Mouse (Mus musculus): ENCODE data around the gene Troap.

Troap gene

DNA sequence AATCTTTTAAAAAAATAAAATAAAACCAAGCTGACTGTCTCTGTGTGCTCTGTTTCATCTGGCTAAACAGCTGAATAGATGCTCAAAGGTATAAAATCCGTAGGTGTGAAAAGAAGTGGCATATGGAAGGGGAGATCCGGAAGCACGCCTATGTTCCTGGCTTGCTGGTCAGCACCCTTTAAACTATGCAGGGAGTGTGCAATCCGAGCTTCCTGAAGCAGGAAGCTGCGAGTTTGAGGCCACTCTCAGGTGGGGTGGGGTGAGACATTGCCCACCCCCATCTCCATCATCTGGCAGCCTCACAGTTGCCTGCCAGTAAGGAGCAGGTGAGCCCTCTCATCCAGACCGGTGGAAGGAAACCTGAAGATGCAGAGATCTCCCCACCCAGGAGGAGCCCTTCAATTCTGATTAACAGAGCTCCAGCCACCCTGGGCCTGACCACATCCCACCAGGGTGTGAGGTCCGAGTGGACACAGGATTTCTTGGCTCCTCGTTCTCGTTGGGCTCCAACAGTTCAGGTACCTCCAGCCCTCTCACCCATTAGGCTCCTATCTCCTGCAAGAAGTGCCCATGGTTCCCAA is at the start of gene Troap:
Gene Troap, plus strand, starts transcription at position 557 of the 581 bp plus-strand sequence.
- in situ Hi-C loops (cut with MboI; ENCODE audit: low pct_unique_long_range_greater_than_20kb in 1 of 2, low sequenced_read_pairs in 2 of 2, unreplicated experiment in 1 of 2): no loop called here

DNA sequence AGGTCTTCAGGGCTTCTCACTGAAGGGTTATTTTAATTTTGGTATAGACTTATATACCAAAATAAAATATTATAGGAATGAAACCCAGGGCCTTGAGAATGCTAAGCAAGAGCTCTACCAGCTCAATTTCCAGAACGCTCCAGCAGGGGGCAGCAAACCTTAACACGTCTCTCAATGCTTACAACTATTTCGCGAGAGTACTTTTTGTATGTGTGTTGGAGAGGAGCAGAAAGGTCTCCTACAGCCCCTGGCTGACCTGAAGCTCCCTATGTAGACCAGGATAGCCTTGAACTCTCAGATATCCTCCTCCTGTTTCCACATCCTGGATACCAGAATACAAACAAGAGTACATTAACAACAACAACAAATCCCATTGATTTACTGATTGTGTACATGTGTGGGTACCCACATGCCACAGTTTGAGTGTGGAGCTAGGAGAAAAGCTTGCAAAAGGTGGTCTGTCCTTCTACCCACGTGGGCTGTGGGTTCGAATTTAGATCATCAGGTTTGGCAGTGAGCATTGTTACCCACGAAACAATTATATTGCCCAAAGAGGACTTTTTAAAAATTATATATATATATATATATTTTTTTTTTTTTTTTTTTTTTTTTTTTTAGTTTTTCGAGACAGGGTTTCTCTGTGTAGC is 49.6 kb upstream of the Troap start:
- in situ Hi-C loops (cut with MboI; ENCODE audit: low pct_unique_long_range_greater_than_20kb in 1 of 2, low sequenced_read_pairs in 2 of 2, unreplicated experiment in 1 of 2): no loop called here

GRCm38 (mm10) chr15:99025414-99025813 is 49.0 kb upstream of the Troap start:
- in situ Hi-C loops (cut with MboI; ENCODE audit: low pct_unique_long_range_greater_than_20kb in 1 of 2, low sequenced_read_pairs in 2 of 2, unreplicated experiment in 1 of 2): no loop called here

- in situ Hi-C loops (cut with MboI; ENCODE audit: low pct_unique_long_range_greater_than_20kb in 1 of 2, low sequenced_read_pairs in 2 of 2, unreplicated experiment in 1 of 2): no loop called here
These were observed 48.1 kb upstream of the Troap start for GRCm38 (mm10) chr15:99026259-99026658.

GRCm38 (mm10) chr15:99027116-99027515 is 47.3 kb upstream of the Troap start:
- in situ Hi-C loops (cut with MboI; ENCODE audit: low pct_unique_long_range_greater_than_20kb in 1 of 2, low sequenced_read_pairs in 2 of 2, unreplicated experiment in 1 of 2): no loop called here

DNA sequence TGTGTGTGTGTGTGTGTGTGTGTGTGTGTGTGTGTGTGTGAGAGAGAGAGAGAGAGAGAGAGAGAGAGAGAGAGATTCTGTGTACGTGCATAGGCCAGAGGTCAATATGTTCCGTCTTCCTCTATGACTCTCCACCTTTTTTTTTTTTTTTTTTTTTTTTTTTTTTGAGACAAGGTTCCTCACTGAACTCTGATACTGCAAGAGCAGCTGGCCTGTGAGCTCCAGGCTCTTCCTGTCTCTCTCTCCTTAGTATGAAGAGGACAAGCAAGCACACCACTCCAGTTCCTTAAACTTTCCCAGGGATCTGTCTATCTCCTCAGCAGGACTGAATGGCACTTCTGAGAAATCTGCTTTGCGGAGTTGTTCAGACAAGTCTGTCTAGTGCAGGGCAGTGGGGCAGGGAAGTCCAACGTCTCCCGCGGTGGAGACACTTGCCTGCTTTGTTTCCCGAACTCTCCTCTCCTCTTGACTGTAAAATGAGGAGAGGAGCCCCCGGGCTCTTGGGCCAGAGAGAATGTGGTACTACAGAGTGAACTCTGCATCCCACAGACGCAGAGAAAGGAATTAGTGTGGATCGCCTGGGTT is 45.4 kb upstream of the Troap start:
- in situ Hi-C loops (cut with MboI; ENCODE audit: low pct_unique_long_range_greater_than_20kb in 1 of 2, low sequenced_read_pairs in 2 of 2, unreplicated experiment in 1 of 2): no loop called here

DNA sequence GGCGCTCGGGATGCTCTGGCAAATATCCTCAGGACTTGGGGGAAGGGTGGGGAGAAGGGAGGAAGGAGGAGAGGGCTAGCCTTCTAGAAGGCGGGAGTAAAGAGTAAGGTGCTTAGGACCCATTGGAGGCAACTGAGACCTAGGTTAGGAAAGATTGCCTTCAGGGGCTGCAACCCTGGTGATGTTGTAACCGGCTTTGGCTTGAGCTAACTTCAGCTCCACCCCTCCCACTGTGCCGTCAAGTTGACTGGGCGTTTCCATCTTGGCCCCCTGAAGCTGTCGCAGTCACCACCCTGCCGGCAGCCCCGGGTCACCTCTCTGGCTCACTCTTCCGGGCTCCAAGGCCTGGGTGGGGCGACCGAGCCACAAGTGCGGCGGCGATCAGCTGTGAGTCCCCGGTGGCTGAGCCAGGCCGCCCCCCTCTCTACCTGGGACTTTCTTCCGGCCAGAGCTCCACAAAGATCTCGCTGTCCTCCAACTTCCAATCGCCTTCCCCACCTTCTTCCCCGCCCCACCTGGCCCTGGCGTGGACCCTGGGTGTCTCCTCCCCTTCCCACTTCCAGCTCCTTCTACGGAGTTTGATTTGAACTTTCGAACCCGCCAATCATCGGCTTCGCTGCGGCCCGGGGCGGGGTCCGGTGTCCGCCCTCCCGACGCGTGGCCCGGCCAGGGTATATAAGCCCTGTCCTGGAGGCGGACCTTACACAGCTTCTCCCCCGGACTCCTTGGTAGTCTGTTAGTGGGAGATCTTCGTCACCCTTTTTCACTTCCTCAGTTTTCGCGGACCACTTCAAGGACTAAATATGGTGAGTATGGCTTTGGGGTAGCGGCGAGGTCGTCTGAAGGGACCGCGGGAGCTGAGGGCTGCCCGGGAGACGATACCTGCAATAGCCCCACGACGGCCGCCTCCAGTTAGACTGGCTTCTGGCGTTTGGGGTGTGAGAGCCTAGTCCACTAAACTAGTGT is 44.5 kb upstream of the Troap start, which contains the start of gene Tuba1c:
Gene Tuba1c, plus strand, starts transcription at position 273 of the 966 bp plus-strand sequence.
- in situ Hi-C loops (cut with MboI; ENCODE audit: low pct_unique_long_range_greater_than_20kb in 1 of 2, low sequenced_read_pairs in 2 of 2, unreplicated experiment in 1 of 2): no loop called here

GRCm38 (mm10) chr15:99030585-99031387 is 43.6 kb upstream of the Troap start:
- in situ Hi-C loops (cut with MboI; ENCODE audit: low pct_unique_long_range_greater_than_20kb in 1 of 2, low sequenced_read_pairs in 2 of 2, unreplicated experiment in 1 of 2): no loop called here

DNA sequence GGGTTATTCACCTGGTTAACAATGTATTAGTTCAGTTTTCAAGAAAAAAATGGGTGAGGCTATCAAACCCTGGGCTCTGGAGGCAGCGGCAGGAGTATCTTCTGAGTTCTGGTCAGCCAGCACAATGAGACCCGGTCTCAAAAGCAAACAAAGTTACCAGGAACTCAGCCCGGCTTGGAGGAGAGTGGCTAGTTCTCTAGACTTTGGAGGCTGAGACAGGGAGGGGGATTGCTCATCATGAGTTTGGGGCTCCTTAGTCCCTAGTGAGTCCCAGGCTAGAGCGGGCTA is 43.0 kb upstream of the Troap start:
- in situ Hi-C loops (cut with MboI; ENCODE audit: low pct_unique_long_range_greater_than_20kb in 1 of 2, low sequenced_read_pairs in 2 of 2, unreplicated experiment in 1 of 2): no loop called here

- in situ Hi-C loops (cut with MboI; ENCODE audit: low pct_unique_long_range_greater_than_20kb in 1 of 2, low sequenced_read_pairs in 2 of 2, unreplicated experiment in 1 of 2): no loop called here
These were observed 42.2 kb upstream of the Troap start for GRCm38 (mm10) chr15:99032041-99032725.

DNA sequence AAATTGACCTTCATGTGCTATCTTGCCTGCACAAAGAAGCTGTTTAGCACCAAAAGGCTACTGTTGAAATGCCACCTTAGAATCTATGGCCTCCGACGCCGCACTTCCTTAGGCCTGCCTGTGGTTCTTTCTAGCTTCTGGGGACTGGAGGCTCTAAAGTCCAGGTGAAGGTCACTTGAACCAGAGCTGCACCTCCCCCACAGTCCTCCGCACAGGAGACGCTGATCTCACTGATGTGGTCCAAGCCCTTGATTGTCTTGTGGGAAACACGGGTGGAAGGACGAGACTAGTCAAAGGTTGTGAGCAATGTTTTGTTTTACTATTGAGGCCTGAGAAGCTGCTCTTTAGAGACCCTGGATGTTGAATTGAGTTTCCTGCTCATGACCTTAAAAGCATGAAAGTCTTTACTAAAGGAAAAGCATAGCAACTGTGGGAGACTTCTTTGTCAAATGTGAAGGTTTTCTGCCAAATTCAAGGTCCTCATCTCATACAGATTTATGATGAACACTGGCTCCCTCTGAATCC is 41.6 kb upstream of the Troap start:
- in situ Hi-C loops (cut with MboI; ENCODE audit: low pct_unique_long_range_greater_than_20kb in 1 of 2, low sequenced_read_pairs in 2 of 2, unreplicated experiment in 1 of 2): no loop called here

DNA sequence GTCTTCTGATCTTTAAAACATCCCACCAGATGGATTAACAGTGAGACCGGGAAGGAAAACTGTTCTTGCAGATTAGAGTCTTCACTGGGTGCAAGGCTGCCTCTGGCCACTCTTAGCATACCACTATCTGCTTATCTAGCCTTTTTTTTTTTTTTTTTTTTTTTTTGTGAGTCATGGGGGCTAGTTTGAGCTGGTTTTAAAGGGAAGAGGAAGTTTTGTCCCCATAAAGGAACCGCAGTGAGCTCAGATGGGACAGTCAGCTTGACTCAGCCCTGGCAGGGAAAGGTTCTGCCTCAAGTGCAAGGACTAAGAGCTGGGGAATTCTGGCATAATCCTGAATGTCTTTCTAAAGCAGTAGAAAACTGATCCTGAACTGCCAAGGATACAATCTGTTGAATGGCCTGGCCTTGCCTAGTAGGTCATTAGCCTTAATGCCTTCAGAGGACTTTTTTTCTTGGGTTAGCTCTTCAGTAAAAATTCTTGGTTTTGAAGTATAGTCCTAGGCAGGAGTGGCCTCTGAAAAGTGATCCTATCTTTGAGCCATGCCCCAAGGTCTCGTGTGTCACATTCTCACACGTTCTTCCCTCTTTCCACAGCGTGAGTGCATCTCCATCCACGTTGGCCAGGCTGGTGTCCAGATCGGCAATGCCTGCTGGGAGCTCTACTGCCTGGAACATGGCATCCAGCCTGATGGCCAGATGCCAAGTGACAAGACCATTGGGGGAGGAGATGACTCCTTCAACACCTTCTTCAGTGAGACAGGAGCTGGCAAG is 40.7 kb upstream of the Troap start:
- in situ Hi-C loops (cut with MboI; ENCODE audit: low pct_unique_long_range_greater_than_20kb in 1 of 2, low sequenced_read_pairs in 2 of 2, unreplicated experiment in 1 of 2): no loop called here

GRCm38 (mm10) chr15:99035431-99035830 is 38.9 kb upstream of the Troap start:
- in situ Hi-C loops (cut with MboI; ENCODE audit: low pct_unique_long_range_greater_than_20kb in 1 of 2, low sequenced_read_pairs in 2 of 2, unreplicated experiment in 1 of 2): no loop called here

GRCm38 (mm10) chr15:99036249-99036905 is 38.0 kb upstream of the Troap start:
- in situ Hi-C loops (cut with MboI; ENCODE audit: low pct_unique_long_range_greater_than_20kb in 1 of 2, low sequenced_read_pairs in 2 of 2, unreplicated experiment in 1 of 2): no loop called here

GRCm38 (mm10) chr15:99038025-99038424 is 36.4 kb upstream of the Troap start:
- in situ Hi-C loops (cut with MboI; ENCODE audit: low pct_unique_long_range_greater_than_20kb in 1 of 2, low sequenced_read_pairs in 2 of 2, unreplicated experiment in 1 of 2): no loop called here

DNA sequence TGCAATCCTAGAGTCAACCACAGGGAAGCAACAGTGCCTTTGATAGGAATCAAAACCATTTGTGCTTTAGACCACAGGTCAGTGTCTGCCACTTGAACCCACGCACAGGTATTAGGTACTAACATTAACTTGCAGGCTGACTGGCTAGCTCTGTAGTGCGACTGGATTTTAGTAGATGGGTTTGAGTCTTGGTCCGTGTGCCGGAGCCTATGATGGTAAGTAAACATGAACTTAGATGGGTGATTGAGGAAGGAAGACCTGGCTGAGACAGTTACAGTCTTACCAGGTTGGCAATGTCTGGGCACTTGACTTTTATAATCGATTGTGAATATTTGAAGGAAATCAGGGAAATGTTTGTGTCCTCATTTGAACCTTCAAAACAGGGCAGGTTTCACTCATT is 35.6 kb upstream of the Troap start:
- in situ Hi-C loops (cut with MboI; ENCODE audit: low pct_unique_long_range_greater_than_20kb in 1 of 2, low sequenced_read_pairs in 2 of 2, unreplicated experiment in 1 of 2): no loop called here

- in situ Hi-C loops (cut with MboI; ENCODE audit: low pct_unique_long_range_greater_than_20kb in 1 of 2, low sequenced_read_pairs in 2 of 2, unreplicated experiment in 1 of 2): no loop called here
These were observed 35.1 kb upstream of the Troap start for GRCm38 (mm10) chr15:99039306-99039705.

Measured in mouse embryonic stem cell (cell line).